Mouse (Mus musculus) cerebellum, adult 11-12 months (tissue): ENCODE results near the gene Nudt17.
"Not testable (repeated sequence)": the region's sequence is repeated elsewhere in the genome, so short reads cannot be mapped to it uniquely, and the experiment has no call there.

ENCODE experiments used
- DNase-seq: peaks from one replicate; pipeline ENCODE4 v3.0.0; 2022

Gene Nudt17

DNA sequence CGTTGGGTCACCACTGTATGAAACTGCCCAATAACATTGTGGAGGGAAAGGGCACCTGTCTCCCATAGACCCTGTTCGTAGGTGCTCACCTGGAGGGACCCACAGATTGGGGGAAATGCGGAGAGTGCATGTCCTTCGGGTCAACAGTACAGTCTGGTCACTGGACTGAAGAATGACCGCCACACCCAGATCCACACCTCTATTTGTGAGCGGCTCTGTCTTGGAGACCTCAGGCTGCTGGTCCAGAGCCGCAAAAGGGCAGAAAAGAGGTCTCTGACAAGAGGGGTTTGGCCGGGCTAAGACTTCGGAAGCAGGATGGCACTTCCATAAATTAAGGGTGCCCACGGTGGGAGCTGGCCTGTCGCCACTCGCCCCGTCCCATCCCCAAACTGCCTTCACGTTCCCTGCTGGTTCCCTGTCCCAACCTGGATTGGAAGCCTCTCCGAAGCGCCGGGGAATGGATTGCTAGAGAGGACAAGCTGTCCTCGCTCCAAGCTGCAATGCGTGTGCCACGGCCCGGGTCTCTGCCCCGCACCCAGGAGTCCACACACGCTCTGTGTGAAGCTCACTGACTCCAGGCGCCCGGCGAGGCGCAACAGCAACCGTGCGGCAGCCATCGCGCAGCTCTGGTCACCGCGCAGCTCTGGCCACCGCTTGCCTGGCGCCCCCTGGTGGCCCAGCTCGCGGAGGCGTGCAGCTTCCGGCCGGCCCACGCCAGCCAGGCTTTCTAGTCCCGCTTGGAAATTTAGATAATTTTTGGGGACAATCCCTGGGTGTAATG is at the start of gene Nudt17:
Gene Nudt17 (minus strand): TSS at position 660 of the 781 bp plus-strand sequence.
- peak; percentile 79 for DNase-seq

DNA sequence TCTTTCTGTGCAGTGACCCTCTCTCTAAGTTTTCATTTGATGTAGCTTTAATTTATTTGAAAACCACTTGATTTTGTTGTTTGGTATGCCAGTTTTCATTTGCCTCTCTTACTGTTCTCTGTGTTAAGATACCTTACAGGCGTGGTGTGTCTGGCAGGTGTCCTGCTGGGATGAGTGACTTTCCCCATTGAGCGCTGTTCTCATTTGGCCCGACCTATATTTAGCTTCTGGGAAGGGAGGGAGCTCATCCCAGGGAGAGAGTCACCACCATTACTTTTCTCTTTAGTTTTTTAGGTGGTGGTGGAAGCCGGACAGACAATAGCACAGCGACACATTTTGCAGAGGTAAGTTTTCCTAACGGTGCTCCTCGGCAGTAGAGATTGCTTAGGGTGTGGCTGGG is 49.3 kb upstream of the Nudt17 start:
- peak; percentile 29 for DNase-seq

DNA sequence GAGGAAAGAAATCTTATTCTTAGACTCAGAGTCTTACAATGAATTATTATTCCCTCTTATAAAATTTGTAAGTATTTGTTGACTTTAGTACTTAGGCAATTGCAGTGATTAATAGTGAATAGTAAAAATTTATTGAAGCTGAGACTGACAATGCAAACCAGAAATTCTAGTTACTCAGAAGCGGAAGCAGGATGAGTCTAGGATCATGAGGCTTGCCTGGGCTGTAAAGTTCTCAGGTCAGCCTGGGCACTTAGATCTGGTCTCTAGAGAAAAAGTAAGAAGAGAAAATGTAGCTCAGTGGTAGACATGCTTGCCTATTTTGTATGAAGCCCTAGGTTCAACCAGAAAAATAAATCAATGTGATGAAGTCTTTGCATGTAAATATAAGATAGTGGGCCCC is 47.6 kb upstream of the Nudt17 start:
- no peak for DNase-seq

DNA sequence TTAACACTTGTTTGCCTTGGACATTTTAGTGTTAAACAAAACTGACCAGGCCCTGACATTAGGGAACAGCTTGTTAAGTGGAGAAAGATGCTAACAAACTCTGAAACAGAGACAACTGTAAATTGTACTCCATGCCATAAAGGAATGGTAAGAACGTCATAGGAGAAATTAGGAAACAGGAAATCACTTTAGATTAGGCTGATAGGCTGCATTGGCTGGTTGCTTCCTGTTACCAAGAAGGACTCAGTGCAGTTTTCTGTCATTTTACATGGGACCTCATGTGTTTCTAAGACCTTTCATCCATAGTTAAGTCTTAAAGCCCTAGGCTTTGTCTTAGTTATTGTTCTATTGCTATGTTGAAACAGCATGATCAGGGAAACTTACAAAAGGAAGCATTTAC is 38.5 kb upstream of the Nudt17 start:
- DNase-seq, result no peak

DNA sequence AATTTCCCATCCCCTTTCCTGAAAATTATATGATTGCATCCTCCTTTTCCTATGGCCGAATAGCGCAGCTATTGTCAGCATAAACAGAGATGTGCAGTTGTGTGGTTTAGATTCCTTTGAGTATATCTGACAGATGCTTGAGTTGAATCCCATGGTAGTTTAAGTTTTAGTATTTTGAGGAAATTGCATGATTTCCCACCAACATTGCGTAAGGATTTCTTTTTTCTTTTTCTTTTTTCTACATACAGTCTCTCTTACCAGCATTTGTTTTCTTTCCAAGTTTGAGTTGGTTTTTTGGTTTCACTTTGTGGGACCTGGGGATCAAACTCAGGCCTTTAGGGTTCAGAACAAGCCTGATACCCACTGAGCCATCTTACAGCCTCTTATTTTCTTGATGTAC is 36.0 kb upstream of the Nudt17 start:
- DNase-seq, result no peak

DNA sequence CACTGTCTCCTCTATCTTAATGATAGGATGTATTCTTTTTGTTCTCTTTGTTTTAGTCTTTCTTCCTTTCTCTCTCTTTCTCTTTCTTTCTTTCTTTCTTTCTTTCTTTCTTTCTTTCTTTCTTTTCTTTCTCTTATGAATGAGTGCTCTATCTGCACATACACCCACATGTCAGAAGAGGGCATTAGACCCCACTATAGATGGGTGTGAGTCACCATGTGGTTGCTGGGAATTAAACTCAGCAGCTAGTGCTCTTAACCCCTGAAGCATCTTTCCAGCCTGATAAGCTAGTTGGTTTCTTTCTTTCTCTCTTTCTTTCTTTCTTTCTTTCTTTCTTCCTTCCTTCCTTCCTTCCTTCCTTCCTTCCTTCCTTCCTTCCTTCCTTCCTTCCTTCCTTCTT is 31.9 kb upstream of the Nudt17 start:
- DNase-seq, result not testable (repeated sequence)

DNA sequence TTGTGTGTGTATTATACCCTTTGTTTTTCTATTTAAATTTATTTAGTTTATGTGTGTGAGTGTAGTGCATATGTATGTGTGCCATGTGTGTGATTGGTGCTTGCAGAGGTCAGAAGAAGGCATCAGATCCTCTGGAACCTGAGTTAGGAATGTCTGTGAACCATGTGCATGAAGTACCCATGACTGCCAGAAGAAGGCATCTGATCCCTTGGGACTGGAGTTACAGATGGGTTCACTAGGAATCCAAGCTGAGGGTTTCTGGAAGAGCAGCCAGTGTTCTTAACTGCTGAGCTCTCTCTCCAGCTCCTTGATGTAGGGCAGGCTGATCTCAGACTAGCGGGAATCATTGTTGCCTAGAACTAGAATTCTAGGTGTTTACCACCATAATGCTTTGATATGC is 29.6 kb upstream of the Nudt17 start:
- DNase-seq, result no peak

DNA sequence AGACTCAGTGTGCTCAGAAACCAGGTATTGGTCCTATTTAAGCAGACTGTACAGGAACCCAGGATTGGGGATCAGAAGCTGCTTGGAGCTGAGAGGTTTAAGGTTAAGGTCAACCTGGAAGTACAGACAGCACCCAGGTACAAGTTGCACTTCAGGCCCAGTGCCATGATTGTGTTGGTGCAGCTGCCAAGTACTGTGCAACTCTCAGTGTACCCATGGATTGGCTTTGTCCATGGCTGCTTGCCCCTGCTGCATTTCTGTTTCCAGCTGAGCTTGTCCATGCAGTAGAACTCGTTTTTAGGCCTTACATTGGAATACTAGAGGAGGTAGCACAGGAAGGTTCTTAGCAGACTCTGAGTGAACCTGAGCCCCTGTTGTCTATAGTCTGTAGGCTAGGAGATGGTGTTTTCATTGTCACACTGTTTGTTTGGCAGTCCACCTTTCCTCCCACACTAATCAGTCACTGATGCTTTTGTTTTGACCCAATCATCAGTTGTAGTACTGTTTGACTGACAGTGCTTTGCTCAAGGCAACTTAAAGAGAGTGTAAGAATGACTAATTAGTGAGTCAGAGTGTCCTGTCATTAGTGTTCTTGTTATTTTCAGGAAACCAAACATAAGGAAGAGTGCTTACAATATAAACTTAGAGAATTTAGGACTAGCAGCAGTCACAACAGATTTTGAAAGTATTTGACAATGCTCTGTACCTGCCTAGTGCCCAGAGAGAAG is 28.8 kb upstream of the Nudt17 start:
- DNase-seq, result no peak

DNA sequence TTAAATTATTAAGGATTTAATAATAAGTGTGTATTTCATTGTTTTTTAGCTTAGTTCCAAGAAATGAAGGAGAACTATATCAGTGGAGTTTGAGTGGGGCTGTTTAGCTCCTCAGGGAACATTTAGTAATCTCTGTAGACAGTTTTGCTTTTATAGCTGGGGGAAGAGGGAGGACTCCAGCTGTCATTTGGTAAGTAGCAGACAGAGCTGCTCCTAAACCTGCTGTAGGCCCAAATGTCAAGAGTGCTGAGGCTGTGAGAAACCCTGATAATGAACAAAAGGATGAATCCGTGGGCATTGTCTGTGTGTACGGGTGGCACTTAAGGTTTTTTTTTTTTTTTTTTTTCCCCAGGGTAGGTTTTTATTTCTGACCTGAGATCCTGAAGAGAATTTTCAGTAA is 26.8 kb upstream of the Nudt17 start:
- DNase-seq, result no peak

DNA sequence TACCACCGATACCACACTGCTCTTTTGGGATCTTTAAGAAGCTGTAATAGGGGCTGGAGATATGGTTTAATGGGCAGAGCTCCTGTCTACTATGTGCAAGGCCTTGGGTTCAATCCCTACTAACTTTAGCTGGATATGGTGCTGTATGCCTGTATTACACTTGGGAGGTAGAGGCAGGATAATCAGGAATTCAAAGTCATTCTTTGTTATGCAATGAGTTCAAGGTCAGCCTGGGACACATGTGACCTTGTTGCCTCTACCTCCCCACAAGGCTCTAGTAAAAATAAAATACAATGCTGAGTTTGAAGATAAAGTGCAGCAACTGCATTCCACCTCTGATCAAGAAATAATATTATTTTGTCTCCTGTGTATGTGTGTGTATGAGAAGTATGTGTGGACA is 25.6 kb upstream of the Nudt17 start:
- no peak for DNase-seq

DNA sequence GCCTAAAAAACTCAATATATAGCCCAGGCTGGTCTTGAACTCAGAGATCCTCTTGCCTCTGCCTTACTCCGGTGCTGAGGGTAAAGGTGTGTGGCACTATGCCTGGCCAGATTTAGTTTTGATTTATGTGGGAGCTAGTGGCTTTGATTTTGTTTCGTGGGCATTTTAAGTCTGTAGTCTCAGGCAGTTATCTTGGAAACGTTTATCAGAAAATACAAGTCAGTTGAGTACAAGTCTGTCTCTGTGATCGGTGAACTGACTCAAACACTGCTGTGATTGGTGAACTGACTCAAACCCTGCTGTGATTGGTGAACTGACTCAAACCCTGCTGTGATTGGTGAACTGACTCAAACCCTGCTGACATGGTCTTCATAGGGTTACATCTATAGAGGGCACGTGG is 22.4 kb upstream of the Nudt17 start:
- no peak for DNase-seq

DNA sequence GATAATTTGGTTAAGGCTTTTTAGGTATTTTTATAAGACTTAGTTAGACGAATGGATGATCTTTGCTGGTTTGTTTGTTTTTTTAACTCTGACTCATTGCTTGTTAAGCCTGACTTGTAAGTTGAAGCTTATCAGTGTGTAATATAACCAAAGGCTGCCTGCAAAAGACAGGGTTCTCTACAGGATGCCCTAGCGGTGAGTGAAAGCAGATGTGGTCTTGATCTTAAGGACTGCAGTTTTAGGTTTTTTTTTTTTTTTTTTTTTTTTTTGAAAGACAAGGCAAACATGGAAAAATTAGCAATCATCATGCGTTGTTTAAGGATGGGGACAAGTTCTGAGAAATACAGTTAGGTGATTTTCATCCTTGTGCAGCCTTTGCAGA is 21.0 kb upstream of the Nudt17 start:
- DNase-seq, result no peak

DNA sequence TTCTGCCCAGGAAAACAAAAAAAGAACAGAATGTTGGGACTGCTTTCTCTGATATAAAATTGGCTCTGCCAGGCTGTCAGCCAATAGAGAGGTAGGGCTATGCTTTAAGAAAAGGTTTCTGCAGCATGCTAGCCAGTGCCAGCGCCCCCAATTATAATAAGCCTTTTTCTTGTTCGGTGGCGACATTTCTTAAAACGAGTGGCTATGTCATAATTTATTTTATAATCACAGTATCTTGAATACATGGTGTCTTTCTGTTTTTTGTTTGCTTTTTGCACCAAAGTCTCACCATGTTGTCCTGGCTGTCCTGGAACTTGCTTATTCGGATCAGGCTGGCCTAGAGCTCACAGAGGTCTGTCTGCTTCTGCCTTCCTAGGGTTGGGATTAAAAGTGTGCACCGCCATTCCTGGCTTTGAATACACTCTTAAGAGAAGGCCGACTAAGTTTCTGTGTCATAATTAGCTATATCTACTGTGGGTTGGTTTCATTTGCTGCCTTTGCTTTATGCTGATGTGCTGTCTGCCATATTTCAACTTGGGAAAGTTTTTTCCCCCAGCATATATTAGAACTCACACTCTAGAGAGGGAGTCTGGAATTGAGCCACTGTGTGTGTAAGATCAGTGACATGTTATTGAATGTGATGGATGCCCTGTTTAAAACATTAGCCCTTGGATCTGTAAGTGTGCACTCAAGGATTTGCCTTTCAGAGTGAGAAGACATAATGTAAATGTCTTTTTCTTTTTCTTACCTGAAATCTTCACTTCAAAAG is 20.5 kb upstream of the Nudt17 start:
- DNase-seq, result no peak

DNA sequence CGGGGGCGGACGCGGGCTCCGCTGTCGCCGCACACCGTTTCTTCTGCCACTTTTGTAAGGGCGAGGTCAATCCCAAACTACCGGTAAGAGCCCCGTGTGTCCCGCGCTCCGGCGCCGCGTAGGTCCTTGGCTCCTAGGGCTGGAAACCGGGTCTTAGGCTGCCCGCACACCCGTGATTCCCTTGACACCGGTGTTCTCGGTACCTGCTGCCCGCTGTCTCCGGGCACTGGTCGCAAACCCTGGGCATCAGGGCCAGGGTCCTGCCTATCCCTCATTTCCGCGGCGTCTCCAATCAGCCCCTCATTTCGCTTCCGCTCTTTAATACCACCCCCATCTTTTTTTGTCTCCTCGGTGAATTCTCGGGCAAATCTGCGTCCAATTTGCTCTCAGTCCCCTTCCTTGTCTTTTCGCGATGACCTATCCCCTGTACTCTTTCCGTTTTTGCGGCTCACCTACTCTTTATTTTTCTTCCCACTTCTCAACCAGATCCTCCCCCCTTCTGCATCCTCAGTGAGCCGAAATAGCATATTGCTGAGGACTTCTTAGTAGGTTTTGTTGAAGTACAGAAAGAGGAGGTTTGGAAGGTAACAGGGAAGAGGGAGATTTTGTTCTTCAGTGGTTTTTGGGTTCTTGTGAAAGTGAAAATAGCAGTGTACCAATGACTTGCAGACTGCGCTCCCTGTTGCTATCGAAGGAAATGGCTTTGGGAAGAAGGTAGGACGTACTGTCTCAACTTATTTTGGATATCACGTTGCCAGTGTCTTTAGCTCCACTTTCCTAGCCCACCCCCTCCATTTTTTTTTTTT is 19.7 kb upstream of the Nudt17 start:
- DNase-seq, result no peak

DNA sequence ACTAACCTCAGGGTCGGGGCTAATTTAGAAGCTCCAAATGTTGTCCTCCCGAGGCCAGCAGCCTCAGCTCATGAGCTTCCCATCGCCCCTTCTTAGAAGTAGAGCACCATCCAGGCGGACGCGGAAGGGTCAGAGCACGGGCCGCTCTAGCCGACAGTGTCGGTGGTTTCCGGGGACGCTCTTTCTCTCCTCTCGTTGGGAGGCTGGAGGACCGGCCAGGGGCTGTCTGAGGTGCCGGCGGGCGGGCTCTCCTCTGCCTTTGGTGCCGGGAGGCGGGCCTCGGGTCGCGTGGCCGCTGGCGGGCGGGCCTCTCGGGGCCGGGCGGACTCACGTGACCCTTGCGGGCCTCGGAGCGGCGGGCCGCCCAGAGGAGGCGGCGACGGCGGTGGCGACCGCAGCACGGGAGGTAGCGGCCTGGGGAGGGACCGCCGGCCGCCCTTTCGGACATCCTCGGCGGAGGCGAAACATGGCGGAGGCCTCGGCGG is 19.0 kb upstream of the Nudt17 start, which contains the start of the genes Polr3c and Rnf115:
Gene Polr3c (minus strand): TSS at position 286 of the 485 bp plus-strand sequence.
Gene Rnf115 (plus strand): TSS at position 322 of the 485 bp plus-strand sequence.
- DNase-seq, result peak; percentile 97

DNA sequence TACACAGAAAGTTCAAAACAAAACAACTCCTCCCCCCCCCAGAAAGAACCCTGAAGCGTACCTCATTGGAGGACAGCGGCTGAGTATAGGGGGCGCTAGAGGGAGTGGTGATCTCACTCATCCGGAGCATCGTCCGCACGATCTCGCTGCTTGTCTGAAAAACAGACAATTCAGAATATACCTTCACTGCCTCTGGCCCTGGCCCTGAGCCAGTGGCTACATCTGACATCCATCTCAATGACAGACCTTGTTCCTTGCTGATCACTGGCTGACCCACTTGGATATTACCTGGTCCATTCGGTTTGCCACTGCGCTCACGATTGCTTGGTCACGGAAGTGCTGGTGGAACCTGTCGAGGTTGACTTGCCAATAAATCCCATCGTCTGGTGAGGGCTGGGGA is 10.8 kb upstream of the Nudt17 start:
- DNase-seq, result peak; percentile 79

DNA sequence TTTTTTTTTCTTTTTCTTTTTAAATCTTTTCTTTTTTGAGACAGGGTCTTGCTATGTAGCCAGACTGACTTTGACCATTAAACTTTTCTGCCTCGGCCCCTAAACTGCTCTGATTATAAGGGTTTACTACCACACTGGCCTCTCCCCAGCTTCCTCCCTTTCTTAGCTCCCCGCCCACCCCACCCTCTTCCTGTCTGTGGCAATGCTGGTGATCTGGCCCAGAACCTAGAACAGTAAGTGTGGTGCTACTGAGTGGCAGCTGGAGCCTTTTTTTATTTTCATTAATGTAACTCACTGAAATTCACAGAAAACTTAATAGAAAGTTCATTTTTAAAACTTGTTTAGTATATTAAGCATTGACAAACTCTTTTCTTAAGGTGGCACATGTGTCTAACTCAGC is 7.5 kb upstream of the Nudt17 start:
- DNase-seq, result no peak

DNA sequence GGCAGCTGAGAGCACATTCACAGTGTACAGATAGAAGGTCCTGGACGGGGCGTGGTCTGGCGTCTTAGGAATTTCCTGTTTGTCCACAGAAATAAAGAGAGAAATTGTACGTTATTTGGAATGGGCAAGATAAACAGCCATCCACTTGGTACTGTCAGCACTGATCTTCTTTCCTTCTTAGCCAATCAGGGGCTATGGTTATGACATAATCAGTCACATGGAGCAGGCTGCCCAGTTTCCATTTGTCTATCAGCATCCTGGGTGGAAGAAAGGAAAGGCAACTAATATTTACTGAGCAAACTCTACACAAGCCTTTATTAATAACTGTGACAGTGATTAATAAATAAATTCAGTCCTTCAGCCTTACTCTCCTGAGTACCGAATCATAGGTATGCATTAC is 5.9 kb upstream of the Nudt17 start:
- no peak for DNase-seq

DNA sequence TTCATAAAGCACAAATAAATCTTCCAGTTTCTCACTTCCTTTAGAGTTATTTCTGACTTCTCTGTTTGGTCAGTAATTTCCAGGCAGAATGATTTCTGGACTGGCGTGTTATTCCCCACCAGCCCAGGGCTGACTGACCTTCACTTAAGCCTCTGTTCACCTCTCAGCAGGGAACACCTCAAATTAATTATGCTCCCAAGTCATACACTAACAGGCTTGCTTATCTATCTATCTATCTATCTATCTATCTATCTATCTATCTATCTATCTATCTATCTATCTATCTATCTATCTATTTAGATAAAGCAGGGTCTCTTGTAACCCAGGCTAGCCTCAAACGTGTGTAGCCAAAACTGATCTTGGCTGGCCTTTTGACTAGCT is 312 bp upstream of the Nudt17 start:
- no peak for DNase-seq

DNA sequence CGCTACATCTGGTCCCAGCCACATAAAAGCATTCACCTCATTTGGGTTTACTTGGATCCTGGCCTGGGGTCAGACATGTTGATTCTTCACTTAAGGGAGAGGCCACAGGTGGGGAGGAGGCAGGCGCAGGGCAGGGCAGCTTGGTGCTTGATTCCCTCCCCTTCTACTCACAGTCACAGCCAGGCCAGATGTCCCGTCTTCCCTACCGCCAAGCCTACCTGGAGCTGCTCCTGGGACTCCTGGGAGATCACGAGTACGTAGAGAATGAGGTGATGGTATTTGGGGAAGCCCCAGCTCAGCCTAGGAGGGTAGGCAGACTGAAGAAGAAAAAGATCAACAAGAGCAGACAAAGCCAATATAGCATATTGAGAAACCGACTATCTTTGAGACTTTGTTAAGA is 1.4 kb downstream of the Nudt17 start:
- DNase-seq, result no peak

DNA sequence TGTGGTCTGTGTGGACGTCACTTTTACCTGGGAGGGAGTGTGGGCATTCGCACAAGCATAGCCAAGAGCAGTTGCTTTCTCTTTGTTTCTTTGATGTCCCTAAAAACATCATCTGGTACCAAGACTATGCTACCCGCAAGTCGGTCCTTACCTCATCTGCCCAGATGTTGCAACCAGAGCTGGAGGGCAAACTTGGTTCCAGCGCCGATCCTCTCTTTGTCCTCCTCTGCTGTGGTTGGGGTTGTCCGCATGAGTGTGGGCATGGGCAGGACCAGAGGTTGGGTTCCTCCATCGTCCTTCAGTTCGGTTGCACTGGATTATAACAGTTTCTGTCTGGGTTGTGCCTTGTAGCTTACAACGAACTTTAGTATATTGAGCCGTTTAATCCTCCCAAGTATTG is 2.1 kb downstream of the Nudt17 start:
- no peak for DNase-seq

DNA sequence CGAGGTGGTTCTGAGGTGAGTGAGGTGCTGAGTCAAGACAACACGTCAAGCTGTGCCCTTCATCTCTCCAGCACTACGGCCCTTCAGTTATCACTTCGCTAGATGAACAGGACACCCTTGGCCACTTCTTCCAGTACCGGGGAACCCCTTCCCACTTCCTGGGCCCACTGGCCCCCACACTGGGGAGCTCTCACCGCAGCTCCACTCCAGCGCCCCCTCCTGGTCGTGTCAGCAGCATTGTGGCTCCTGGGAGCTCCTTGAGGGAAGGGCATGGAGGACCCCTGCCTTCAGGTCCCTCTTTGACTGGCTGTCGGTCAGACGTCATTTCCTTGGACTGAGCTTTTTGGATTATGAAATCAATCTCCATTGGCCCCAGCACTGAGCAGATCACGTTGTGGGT is 3.6 kb downstream of the Nudt17 start:
- no peak for DNase-seq

DNA sequence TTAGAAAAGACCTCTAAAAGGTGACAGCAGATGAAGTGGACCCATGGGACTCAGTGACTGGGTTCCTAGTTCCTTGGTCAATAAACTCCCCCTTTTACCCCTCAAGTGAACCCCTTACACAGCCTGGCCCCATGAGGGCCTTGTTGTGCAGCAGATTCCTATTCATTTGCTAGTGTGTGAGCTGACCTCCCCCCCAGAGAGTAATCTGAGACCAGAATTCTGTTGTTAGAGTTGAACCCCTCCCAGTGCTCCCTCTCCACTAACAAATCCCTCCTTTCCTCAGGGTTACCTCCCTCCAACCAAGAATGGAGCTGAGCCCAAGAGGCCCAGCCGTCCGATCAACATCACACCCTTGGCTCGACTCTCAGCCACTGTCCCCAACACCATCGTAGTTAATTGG is 7.4 kb downstream of the Nudt17 start:
- DNase-seq, result no peak
